Mouse (Mus musculus) effector memory CD4-positive, alpha-beta T cell, adult 7 months (primary cell): ENCODE results near the gene Atp6ap2. TPM values are rescaled to one million over a fixed set of nuclear protein-coding genes. Genes with fewer than 3 reads are reported as not detected.

Experiments
- polyA plus RNA-seq: library from polyadenylated mRNA; unstranded; fragments of 100-300 nt; shearing (Covaris generic); gene quantifications from one replicate; pipeline ENCODE4 v1.2.1, GENCODE M21; 2017

The Atp6ap2 gene
- polyA plus RNA-seq = 98.3 TPM

GRCm38 (mm10) chrX:12587192-12587957, at the start of gene Atp6ap2:
Gene Atp6ap2, plus strand, starts transcription at chrX:12587801.

Other genes starting within 250 kb of the Atp6ap2 start
- gene 1810030O07Rik, start 85.9 kb downstream of the Atp6ap2 start, polyA plus RNA-seq = 51.6 TPM
- gene Med14, start 174.3 kb downstream of the Atp6ap2 start, polyA plus RNA-seq = 55.5 TPM